Mouse (Mus musculus): Measurements from ENCODE around the gene Srpk2. TPM values are rescaled to one million over a fixed set of nuclear protein-coding genes. Genes with fewer than 3 reads are reported as not detected.
A peak's percentile ranks its signal among the peaks of the same experiment; 100 is the strongest.
"Not testable (repeated sequence)": the region's sequence is repeated elsewhere in the genome, so short reads cannot be mapped to it uniquely, and the experiment has no call there.

The Srpk2 gene
- total RNA-seq, 2 experiments from 2014 or later: 26.8 to 27.1 TPM

DNA sequence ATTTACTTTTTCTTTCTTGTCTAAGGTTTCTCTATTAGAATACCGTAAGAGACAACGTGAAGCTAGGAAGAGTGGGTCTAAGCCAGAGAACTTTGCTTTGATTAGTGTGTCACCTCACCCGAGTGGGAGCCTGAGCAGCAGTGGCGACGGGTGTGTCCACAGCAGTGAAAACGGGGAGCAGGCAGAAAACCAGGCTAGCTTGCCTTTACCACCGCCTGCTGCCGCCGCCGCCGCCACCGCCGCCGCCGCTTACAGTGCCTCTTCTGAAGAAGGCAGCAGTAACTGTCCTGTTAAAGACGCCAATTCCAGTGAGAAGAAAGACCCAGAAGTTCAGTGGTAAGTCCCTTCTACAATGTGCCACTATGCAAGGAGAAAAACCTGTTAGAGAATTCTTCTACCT lies 185.2 kb downstream of the Srpk2 start:
- no peak overlapping the region for H3K4me3 ChIP-seq
- intact Hi-C loops (cut with DNase I): loop anchor here (5.0 kb wide), 1 partner anchor 42 kb away; no protein-coding TSS in a partner anchor
- peak overlapping the region; percentile 48 for H3K27ac ChIP-seq
- DNase-seq: no peak
- TF ChIP-seq CTCF (IDR thresholded peaks at IDR 0.05): no peak

DNA sequence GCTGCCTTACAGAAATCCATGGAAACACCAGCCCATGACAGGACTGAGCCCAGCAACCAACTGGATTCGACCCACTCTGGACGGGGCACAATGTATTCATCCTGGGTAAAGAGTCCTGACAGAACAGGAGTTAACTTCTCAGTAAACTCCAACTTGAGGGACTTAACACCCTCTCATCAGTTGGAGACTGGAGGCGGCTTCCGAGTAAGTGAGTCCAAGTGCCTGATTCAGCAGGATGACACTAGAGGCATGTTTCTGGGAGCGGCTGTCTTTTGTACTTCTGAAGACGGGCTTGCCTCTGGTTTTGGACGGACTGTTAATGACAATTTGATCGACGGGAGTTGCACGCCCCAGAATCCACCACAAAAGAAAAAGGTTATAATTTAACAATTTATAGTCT lies 186.5 kb downstream of the Srpk2 start:
- no peak overlapping the region for H3K27ac ChIP-seq
- intact Hi-C loops (cut with DNase I): loop anchor here (5.0 kb wide), 1 partner anchor 41 kb away; no protein-coding TSS in a partner anchor
- no peak for DNase-seq

DNA sequence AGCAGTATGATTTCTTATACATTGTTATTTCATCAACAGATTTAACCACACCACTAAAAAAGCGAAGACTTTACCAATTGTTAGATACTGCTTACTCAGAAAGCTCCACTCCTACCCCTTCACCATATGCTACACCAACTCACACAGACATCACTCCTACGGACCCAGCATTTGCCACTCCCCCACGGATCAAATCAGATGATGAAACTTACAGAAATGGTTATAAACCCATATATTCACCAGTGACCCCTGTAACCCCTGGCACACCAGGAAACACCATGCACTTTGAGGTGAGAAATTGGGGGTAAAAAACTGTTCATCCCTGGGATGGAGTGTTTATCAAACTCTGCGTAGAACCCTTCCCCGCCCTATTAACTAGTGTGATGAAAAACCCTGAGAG lies 187.5 kb downstream of the Srpk2 start:
- no peak for DNase-seq
- TF ChIP-seq CTCF (IDR thresholded peaks at IDR 0.05): no peak
- no peak overlapping the region for H3K27ac ChIP-seq
- intact Hi-C loops (cut with DNase I): loop anchor here (5.0 kb wide), 1 partner anchor 40 kb away; no protein-coding TSS in a partner anchor
- H3K4me3 ChIP-seq: no peak overlapping the region

More for the DNA sequence above, 186.5 kb downstream of the Srpk2 start:
- H3K4me3 ChIP-seq: no peak overlapping the region
- TF ChIP-seq CTCF (IDR thresholded peaks at IDR 0.05): no peak

DNA sequence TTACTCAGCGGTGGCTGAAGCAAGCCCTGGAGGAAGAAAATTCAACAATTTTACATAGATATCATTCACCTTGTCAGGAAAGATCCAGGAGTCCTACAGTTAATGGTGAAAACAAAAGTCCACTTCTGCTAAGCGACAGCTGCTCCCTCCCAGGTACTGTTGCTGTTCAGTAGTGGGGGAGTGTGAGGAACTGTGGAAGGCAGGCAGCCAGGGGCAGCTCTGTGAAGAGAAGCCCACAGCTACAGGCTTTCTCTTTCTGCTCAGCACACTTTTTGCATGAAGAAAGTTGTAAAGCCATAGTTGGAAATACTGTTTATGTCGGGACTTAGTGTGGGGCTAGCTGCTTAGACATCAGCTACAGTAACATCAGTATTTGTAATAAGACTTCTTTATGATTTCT lies 188.0 kb downstream of the Srpk2 start:
- no peak overlapping the region for H3K4me3 ChIP-seq
- intact Hi-C loops (cut with DNase I): loop anchor here (5.0 kb wide), 1 partner anchor 39 kb away; no protein-coding TSS in a partner anchor
- H3K27ac ChIP-seq: no peak overlapping the region
- DNase-seq: no peak
- no peak for TF ChIP-seq CTCF (IDR thresholded peaks at IDR 0.05)

DNA sequence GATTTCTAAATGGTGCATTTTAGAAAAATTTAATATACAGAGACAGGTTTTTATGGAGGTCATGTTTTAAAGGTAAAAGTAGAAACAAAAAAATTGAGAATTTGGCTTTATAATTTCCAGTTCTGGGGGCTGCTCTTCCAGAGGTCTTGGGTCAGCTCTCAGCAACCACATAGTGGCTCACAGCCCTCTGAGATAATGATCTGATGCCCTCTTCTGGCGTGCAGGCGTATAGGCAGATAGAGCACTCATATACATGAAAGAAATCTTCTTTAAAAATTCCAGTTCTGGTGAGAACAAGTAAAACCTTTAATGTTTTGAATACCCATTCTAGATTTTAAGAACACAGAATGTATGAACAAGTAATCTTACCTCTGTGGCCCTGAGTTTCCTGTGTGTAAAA lies 193.6 kb downstream of the Srpk2 start:
- peak; percentile 68 for TF ChIP-seq CTCF (IDR thresholded peaks at IDR 0.05)
- DNase-seq: no peak
- intact Hi-C loops (cut with DNase I): no loop called here

DNA sequence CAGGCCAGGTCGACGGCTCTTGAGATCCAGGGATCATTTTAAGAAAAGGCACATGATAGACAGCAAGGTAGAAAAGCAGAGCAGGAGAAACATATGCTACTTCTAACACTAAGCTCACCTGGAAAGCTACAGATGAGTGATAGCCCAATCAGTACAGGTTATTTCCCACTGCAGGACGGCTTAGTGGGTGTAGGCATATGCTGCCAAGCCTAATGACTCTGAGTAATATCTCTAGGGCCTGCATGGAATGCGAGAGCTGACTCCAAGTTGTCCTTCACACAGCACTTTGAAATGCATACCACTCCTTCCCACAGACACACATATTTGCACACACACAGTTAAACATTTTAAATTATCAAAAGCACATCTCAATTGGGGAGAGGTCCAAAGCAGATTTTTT lies 195.2 kb downstream of the Srpk2 start:
- Histone ChIP-seq H3K4me3 (no peak overlapping the region), H3K27ac (no peak overlapping the region)
- intact Hi-C loops (cut with DNase I): no loop called here
- DNase-seq: no peak
- TF ChIP-seq CTCF (IDR thresholded peaks at IDR 0.05): no peak

More for the DNA sequence above, 193.6 kb downstream of the Srpk2 start:
- H3K27ac ChIP-seq: no peak overlapping the region
- H3K4me3 ChIP-seq: no peak overlapping the region

DNA sequence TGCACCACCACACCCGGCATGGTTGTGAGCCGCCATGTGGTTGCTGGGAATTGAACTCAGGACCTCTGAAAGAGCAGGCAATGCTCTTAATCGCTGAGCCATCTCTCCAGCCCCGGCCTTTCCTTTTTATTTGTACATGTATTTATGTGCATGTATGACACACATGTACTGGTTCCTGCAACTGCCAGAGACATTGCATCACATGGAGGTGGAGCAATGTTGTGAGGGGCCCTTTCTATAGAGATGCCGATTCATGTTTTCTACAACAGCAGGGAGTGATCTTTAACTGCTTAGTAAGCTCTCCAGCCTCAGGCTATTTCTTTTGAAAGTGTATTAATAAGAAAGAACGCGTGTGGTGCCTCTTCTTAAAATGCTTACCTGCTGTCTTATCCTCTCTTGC lies 200.6 kb downstream of the Srpk2 start:
- no peak overlapping the region for H3K4me3 ChIP-seq
- no peak for TF ChIP-seq CTCF (IDR thresholded peaks at IDR 0.05)
- no peak for DNase-seq
- H3K27ac ChIP-seq: no peak overlapping the region
- intact Hi-C loops (cut with DNase I): no loop called here

DNA sequence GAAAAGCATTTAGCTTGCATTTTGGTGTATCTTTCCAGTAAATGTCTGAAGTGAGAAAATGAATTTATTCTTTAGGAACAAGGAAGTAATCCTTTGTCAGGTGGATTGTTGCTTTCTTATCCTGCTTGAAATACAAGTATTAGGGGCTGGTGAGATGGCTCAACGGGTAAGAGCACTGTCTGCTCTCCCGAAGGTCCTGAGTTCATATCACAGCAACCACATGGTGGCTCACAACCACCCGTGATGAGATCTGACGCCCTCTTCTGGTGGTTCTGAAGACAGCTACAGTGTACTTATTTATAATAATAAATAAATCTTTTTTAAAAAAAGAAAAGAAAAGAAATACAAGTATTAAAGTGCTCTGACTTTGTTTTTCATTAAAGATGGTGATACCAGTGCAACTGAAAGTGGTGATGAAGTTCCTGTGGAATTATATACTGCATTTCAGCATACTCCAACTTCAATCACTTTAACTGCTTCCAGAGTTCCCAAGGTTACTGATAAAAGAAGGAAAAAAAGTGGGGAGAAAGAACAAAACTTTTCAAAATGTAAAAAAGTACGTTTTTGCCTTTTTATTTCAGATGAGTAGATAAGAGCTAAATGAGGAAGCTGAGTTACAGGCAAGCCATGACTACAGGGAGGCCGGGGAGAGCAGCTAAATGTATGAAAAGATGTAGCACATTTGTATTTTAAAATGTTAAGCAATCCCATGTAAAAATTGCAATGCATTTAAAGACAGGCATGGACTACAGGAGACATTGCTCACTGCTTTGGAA lies 211.1 kb downstream of the Srpk2 start:
- no peak for DNase-seq
- no peak overlapping the region for H3K27ac ChIP-seq
- peak; percentile 53 for TF ChIP-seq CTCF (IDR thresholded peaks at IDR 0.05)
- intact Hi-C loops (cut with DNase I): no loop called here
- H3K4me3 ChIP-seq: no peak overlapping the region

DNA sequence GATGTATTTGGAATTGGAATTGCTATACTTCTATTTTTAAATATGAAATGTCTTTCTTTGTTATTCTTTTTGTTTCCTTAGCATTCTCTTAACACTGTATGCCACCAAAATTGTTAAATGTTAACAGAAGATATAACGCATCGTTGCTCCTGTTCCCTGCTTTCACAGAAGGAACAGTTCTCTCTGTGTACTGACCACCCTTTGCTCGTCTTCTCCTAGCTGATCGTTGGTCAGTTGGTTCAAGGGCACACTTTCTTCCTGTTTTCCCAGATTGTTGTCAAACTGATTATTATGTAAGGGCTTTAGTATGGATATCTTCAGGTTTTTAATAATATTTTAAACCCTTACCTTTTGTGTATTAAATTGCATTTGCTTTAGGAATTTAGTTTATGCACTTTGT lies 217.9 kb downstream of the Srpk2 start:
- no peak for DNase-seq
- intact Hi-C loops (cut with DNase I): no loop called here
- H3K27ac ChIP-seq: no peak overlapping the region
- no peak for TF ChIP-seq CTCF (IDR thresholded peaks at IDR 0.05)
- no peak overlapping the region for H3K4me3 ChIP-seq

DNA sequence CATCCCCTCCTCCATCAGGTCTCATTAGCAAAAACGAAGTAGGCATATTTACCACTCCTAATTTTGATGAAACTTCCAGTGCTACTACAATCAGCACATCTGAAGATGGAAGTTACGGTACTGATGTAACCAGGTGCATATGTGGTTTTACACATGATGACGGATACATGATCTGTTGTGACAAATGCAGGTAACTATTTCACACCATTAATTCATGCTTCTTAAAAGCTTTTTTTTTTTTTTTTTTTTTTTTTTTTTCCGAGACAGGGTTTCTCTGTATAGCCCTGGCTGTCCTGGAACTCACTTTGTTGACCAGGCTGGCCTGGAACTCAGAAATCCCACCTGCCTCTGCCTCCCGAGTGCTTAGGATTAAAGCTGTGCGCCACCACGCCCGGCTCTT lies 219.7 kb downstream of the Srpk2 start:
- intact Hi-C loops (cut with DNase I): no loop called here
- Histone ChIP-seq H3K4me3 (no peak overlapping the region), H3K27ac (no peak overlapping the region)
- no peak for DNase-seq
- TF ChIP-seq CTCF (IDR thresholded peaks at IDR 0.05): no peak

DNA sequence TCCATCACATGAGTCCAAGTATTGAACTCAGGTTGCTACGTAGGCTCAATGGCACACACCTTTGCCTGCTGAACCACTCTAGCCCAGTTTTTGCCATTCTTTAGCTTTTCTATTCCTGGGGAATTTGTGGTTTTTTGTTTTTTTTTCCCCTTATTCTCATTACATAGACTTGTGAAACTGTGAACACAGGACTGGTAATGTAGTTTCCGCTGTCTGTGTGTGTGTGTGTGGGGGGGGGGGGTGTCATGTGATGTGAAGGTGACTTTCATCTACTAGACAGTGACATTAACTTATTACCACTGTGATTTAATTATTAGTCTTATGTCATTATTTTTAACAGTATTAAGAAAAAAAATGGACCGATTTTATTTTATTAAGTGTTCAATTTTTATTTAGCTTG lies 220.2 kb downstream of the Srpk2 start:
- no peak overlapping the region for H3K27ac ChIP-seq
- TF ChIP-seq CTCF (IDR thresholded peaks at IDR 0.05): no peak
- intact Hi-C loops (cut with DNase I): no loop called here
- no peak overlapping the region for H3K4me3 ChIP-seq
- no peak for DNase-seq

DNA sequence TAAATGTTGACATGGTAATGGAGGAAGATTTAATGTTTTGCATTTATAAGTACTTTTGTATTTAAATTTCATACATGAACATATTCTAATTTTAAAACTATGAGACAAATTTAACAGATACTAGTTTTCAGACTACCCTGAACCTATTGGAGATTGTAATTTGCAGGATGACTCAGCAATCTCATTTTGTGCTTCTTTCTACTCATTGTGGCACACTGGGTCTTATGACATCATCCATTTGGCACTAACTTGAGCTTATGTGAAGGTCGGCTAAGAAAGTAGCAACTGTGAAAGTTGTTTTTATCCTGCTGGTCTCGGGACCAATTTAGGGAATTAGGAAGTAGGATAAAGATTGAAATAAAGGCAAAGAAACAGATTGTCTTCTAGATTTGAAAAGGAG lies 222.7 kb downstream of the Srpk2 start:
- DNase-seq: no peak
- no peak for TF ChIP-seq CTCF (IDR thresholded peaks at IDR 0.05)
- peak overlapping the region; percentile 69 for H3K27ac ChIP-seq
- no peak overlapping the region for H3K4me3 ChIP-seq
- intact Hi-C loops (cut with DNase I): no loop called here

DNA sequence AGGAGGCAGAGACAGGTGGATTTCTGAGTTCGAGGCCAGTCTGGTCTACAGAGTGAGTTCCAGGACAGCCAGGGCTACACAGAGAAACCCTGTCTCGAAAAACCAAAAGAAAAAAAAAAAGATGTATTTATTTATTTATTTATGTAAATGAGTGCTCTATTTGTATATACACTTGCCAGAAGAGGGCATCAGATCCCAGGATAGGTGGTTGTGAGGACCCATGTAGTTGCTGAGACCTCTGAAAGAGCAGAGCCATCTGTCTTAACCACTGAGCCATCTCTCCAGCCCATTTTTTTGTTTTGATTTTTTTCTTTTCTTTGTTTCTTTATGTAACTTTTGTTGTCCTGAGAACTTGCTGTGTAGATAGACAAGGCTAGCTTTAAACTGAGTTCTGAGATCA lies 230.9 kb downstream of the Srpk2 start:
- peak; percentile 25; the same call in 1 of the 2 replicates for TF ChIP-seq CTCF (IDR thresholded peaks at IDR 0.05)
- peak overlapping the region; percentile 72; the same call in 1 of the 2 replicates for H3K27ac ChIP-seq
- intact Hi-C loops (cut with DNase I); H3K4me3 ChIP-seq; DNase-seq: not testable (repeated sequence)

Other genes starting within 250 kb of the Srpk2 start
- gene Pus7, start 99.1 kb upstream of the Srpk2 start, total RNA-seq (2021): 10 to 100 TPM in 1 of 2 experiments, 1 to 10 TPM in 1; 9.9 to 11.2 TPM
- 1 to 10 TPM; 7.9 to 8.1 TPM for gene Rint1, start 103.1 kb upstream of the Srpk2 start, total RNA-seq (2021)
- gene Tomm7, start 159.5 kb upstream of the Srpk2 start, total RNA-seq (2021): 10 to 100 TPM; 64.1 to 74.4 TPM